8 mouse cellular contexts compared by ENCODE assay signal in genomic region chr11:52281568-52282328, GRCm38 (mm10). TPM values are rescaled to one million over a fixed set of nuclear protein-coding genes. Genes with fewer than 3 reads are reported as not detected.
DNase-seq lines count a peak whose midpoint lies in the region; ATAC-seq and TF ChIP-seq lines count a peak whose summit lies in the region.

No protein-coding gene starts in this region.

- no peaks in the 10 kb centered on the region for H3K9me3 ChIP-seq in liver, postnatal 0 days (ENCODE audit: low read length)

- no peak for TF ChIP-seq EP300 in liver, postnatal 0 days (IDR thresholded peaks at IDR 0.05; ENCODE audit: low read depth)

- peaks cover 53% of the 10 kb centered on the region for H3K36me3 ChIP-seq in thymus, adult 2 months (ENCODE audit: control insufficient read depth, insufficient read depth, low read length)
- no peaks in the 10 kb centered on the region for H3K36me3 ChIP-seq in liver, postnatal 0 days (replicated peaks; ENCODE audit: insufficient read depth, low read length)

- peaks cover 31% of the 10 kb centered on the region for H3K4me1 ChIP-seq in thymus, adult 2 months (replicated peaks; ENCODE audit: control insufficient read depth, insufficient read depth, low read length)
- H3K4me1 ChIP-seq in liver, postnatal 0 days (ENCODE audit: insufficient read depth), result peaks cover 18% of the 10 kb centered on the region

- no peak for ATAC-seq in liver, postnatal 0 days

- no peak for TF ChIP-seq POLR2A in thymus, adult 2 months (IDR thresholded peaks at IDR 0.05; ENCODE audit: control insufficient read depth, extremely low read depth, insufficient read depth, low read length, poor library complexity)

- H3K27me3 ChIP-seq in thymus, adult 2 months (ENCODE audit: control insufficient read depth, insufficient read depth, low read length), result no peaks in the 10 kb centered on the region
- H3K27me3 ChIP-seq in liver, postnatal 0 days (ENCODE audit: insufficient read depth, low read length), result peaks cover 28% of the 10 kb centered on the region

- peak overlapping the region; percentile 96 for H3K27ac ChIP-seq in thymus, adult 2 months (ENCODE audit: control insufficient read depth, insufficient read depth, low read length)
- no peak overlapping the region for H3K27ac ChIP-seq in liver, postnatal 0 days (ENCODE audit: low read depth)

- TF ChIP-seq CTCF in thymus, adult 2 months (IDR thresholded peaks at IDR 0.05; ENCODE audit: borderline replicate concordance, control insufficient read depth, extremely low read depth, insufficient read depth, low read length, poor library complexity), result no peak
- TF ChIP-seq CTCF in liver, postnatal 0 days (IDR thresholded peaks at IDR 0.05; ENCODE audit: low read depth), result no peak

- peak overlapping the region; percentile 93; the same call in 1 of the 2 replicates for H3K4me2 ChIP-seq in liver, postnatal 0 days (ENCODE audit: low read depth, low read length)

- peak overlapping the region; percentile 90 for H3K4me3 ChIP-seq in thymus, adult 2 months (ENCODE audit: control insufficient read depth, insufficient read depth, low read length)
- H3K4me3 ChIP-seq in liver, postnatal 0 days (ENCODE audit: low read depth, low read length), result no peak overlapping the region

- no peak overlapping the region for H3K9ac ChIP-seq in liver, postnatal 0 days (replicated peaks)

- peak; percentile 34 to 43 for DNase-seq in adrenal gland, postnatal 36 days
- no peak for DNase-seq in adrenal gland, postnatal 4 days (ENCODE audit: low spot score in 2 of 2)
- no peak for DNase-seq in thymus, adult 2 months
- DNase-seq in thymus, postnatal 0 days (ENCODE audit: low spot score), result no peak
- no peak for DNase-seq in liver, postnatal 0 days
- no peak for DNase-seq in embryo, embryonic 10.5 days (ENCODE audit: low spot score)
- DNase-seq in frontal cortex, adult 2 months (ENCODE audit: extremely low spot score in 1 of 2, low spot score in 1 of 2), result no peak
- DNase-seq in right cerebral cortex, postnatal 25 days, result no peak

- WGBS in thymus, adult 2 months, result 12% methylated on average over 19 of the region's 19 CpGs
- WGBS in liver, postnatal 0 days (ENCODE audit: insufficient replicate concordance), result 60% methylated on average over 19 of the region's 19 CpGs

RNA-seq across cellular contexts. Expression of gene Tcf7, which starts 1.1 kb away (rescaled TPM):
- total RNA-seq in adrenal gland, postnatal 36 days (2021), result 10 to 100 TPM; 36.8 to 50.1 TPM
- total RNA-seq in adrenal gland, postnatal 4 days (2021), result 10 to 100 TPM; 66.8 to 71.8 TPM
- 2,910 and 3,273 TPM in 2 replicates for polyA plus RNA-seq in thymus, adult 2 months (2012; rRNA removed)
- 1,084 and 1,272 TPM in 2 replicates for polyA plus RNA-seq in thymus, postnatal 0 days (2015; fragmentation: Nextera tagmentation; extraction: Ambion mirVana)
- polyA plus RNA-seq in liver, postnatal 0 days (2015; fragmentation: Nextera tagmentation; extraction: Ambion mirVana), result 1.4 and 1.5 TPM in 2 replicates
- polyA plus RNA-seq in frontal cortex, adult 2 months (2012; rRNA removed), result 8.5 and 9.1 TPM in 2 replicates

RNA-seq across cellular contexts. Expression of gene Skp1a, which starts 50.0 kb away (rescaled TPM):
- total RNA-seq in adrenal gland, postnatal 36 days (2021), result 100 to 1,000 TPM; 529 to 536 TPM
- 100 to 1,000 TPM; 362 to 376 TPM for total RNA-seq in adrenal gland, postnatal 4 days (2021)
- polyA plus RNA-seq in thymus, adult 2 months (2012; rRNA removed), result 35.1 and 35.9 TPM in 2 replicates
- 1,041 and 1,103 TPM in 2 replicates for polyA plus RNA-seq in thymus, postnatal 0 days (2015; fragmentation: Nextera tagmentation; extraction: Ambion mirVana)
- 289 and 296 TPM in 2 replicates for polyA plus RNA-seq in liver, postnatal 0 days (2015; fragmentation: Nextera tagmentation; extraction: Ambion mirVana)
- 335 and 372 TPM in 2 replicates for polyA plus RNA-seq in frontal cortex, adult 2 months (2012; rRNA removed)

Comparison
In these comparisons a context has a peak if more than half of its experiments do, and no peak if none do; other contexts are left out.
1. DNase-seq: peak in adrenal gland, postnatal 36 days (2 of 2); none in adrenal gland, postnatal 4 days (0 of 2), thymus, adult 2 months (single experiment), thymus, postnatal 0 days (single experiment), liver, postnatal 0 days (single experiment), embryo, embryonic 10.5 days (single experiment), frontal cortex, adult 2 months (0 of 2) and right cerebral cortex, postnatal 25 days (single experiment).
2. RNA of gene Tcf7, which starts 1.1 kb away (polyA plus RNA-seq): 2,910 to 3,273 TPM in thymus, adult 2 months and 1,084 to 1,272 TPM in thymus, postnatal 0 days; 8.5 to 9.1 TPM in frontal cortex, adult 2 months and 1.4 to 1.5 TPM in liver, postnatal 0 days; every median in the first group is over 100 times any median in the second.